Mouse (Mus musculus) lung, embryonic 16.5 days (tissue): ENCODE measurements at regions not wholly inside any gene's neighbourhood (a gene's known extent, or its start where the extent isn't known, plus 50 kb on each side); places are given as distances from the start of the nearest gene placed in this dataset.

Experiments used
- ATAC-seq: fragments of 200-750 bp; cut with Nextera tagmentation; 2 replicates; pipeline ENCODE4 v1.8.0; 2017; ENCODE audit warnings: low read depth, mild to moderate bottlenecking, moderate library complexity
- H3K27ac ChIP-seq: fragments of 300-500 bp; sonication (generic); 2 replicates; pipeline ENCODE4 v1.5.1; 2014; ENCODE audit warnings: mild to moderate bottlenecking, control low read depth, low read length
- H3K27me3 ChIP-seq: fragments of 300-500 bp; sonication (generic); 2 replicates; pipeline ENCODE4 v1.6.1; 2014; ENCODE audit warnings: low read depth, low read length, mixed read lengths; ENCODE audit not compliant: control insufficient read depth, insufficient read depth
- H3K36me3 ChIP-seq: fragments of 300-500 bp; sonication (generic); 2 replicates; pipeline ENCODE4 v1.6.1; 2014; ENCODE audit warnings: low read length; ENCODE audit not compliant: control insufficient read depth, insufficient read depth
- H3K4me1 ChIP-seq: fragments of 300-500 bp; sonication (generic); replicated peaks from 2 replicates; pipeline ENCODE4 v1.6.1; 2014; ENCODE audit warnings: low read length, mixed read lengths; ENCODE audit not compliant: control insufficient read depth, insufficient read depth
- H3K4me2 ChIP-seq: fragments of 300-500 bp; sonication (generic); 2 replicates; pipeline ENCODE4 v1.6.1; 2014; ENCODE audit warnings: low read depth, low read length, control low read depth
- H3K4me3 ChIP-seq: fragments of 300-500 bp; sonication (generic); 2 replicates; pipeline ENCODE4 v1.5.1; 2014; ENCODE audit warnings: mild to moderate bottlenecking, low read length, control low read depth
- H3K9ac ChIP-seq: fragments of 300-500 bp; sonication (generic); 2 replicates; pipeline ENCODE4 v1.6.1; 2014; ENCODE audit warnings: low read length, control low read depth
- H3K9me3 ChIP-seq: fragments of 300-500 bp; sonication (generic); 2 replicates; pipeline ENCODE4 v1.6.1; 2016; ENCODE audit warnings: low read length; ENCODE audit not compliant: control insufficient read depth
- WGBS: fragments of 180-500 bp; shearing (Covaris S2); extraction: QIAGEN DNeasy Blood & Tissue Kit; methylation state at CpG from one replicate; pipeline ENCODE4 v1.1.7; 2014; 5-methylcytosine and 5-hydroxymethylcytosine counted together

GRCm38 (mm10) chr14:84750195-84750867 is 307.0 kb downstream of the Pcdh17 start:
- no peak overlapping the region for H3K27ac ChIP-seq
- no peaks in the 10 kb centered on the region for H3K4me1 ChIP-seq
- no peaks in the 10 kb centered on the region for H3K9me3 ChIP-seq
- H3K36me3 ChIP-seq, result no peaks in the 10 kb centered on the region
- no peaks in the 10 kb centered on the region for H3K27me3 ChIP-seq
- H3K9ac ChIP-seq, result no peak overlapping the region
- ATAC-seq, result no peak
- 91% methylated on average over 6 of the region's 9 CpGs for WGBS
- no peak overlapping the region for H3K4me2 ChIP-seq
- no peak overlapping the region for H3K4me3 ChIP-seq

GRCm38 (mm10) chr14:84757592-84757991 is 314.2 kb downstream of the Pcdh17 start:
- no peaks in the 10 kb centered on the region for H3K36me3 ChIP-seq
- ATAC-seq, result no peak
- 88% methylated on average over 11 of the region's 11 CpGs for WGBS

GRCm38 (mm10) chr14:84793157-84793556 is 349.8 kb downstream of the Pcdh17 start:
- 50% methylated on average over 7 of the region's 7 CpGs for WGBS
- Histone ChIP-seq H3K4me2 (no peak overlapping the region), H3K4me1 (no peaks in the 10 kb centered on the region), H3K9ac (no peak overlapping the region), H3K9me3 (no peaks in the 10 kb centered on the region), H3K4me3 (no peak overlapping the region), H3K27me3 (no peaks in the 10 kb centered on the region), H3K27ac (no peak overlapping the region), H3K36me3 (no peaks in the 10 kb centered on the region)
- ATAC-seq, result peak; percentile 83; the same call in 1 of the 2 replicates

More at GRCm38 (mm10) chr14:84757592-84757991, 314.2 kb downstream of the Pcdh17 start:
- Histone ChIP-seq H3K27me3 (no peaks in the 10 kb centered on the region), H3K4me2 (no peak overlapping the region), H3K4me1 (no peaks in the 10 kb centered on the region), H3K9ac (no peak overlapping the region), H3K27ac (no peak overlapping the region), H3K9me3 (no peaks in the 10 kb centered on the region), H3K4me3 (no peak overlapping the region)

- ATAC-seq, result no peak
- no peaks in the 10 kb centered on the region for H3K36me3 ChIP-seq
- no peak overlapping the region for H3K4me2 ChIP-seq
- H3K4me3 ChIP-seq, result no peak overlapping the region
- no peaks in the 10 kb centered on the region for H3K4me1 ChIP-seq
- no peak overlapping the region for H3K9ac ChIP-seq
- WGBS, result 37% methylated on average over 1 of the region's 1 CpGs
- no peak overlapping the region for H3K27ac ChIP-seq
- H3K9me3 ChIP-seq, result no peaks in the 10 kb centered on the region
- H3K27me3 ChIP-seq, result no peaks in the 10 kb centered on the region
Measured at GRCm38 (mm10) chr14:84800925-84801324, 357.6 kb downstream of the Pcdh17 start.

- Histone ChIP-seq H3K4me2 (no peak overlapping the region), H3K27me3 (no peaks in the 10 kb centered on the region), H3K4me3 (no peak overlapping the region), H3K9me3 (no peaks in the 10 kb centered on the region), H3K4me1 (no peaks in the 10 kb centered on the region), H3K36me3 (no peaks in the 10 kb centered on the region), H3K9ac (no peak overlapping the region), H3K27ac (no peak overlapping the region)
- no peak for ATAC-seq
Measured at GRCm38 (mm10) chr14:84802640-84803039, 359.3 kb downstream of the Pcdh17 start.
